Mouse (Mus musculus) myocyte (in vitro differentiated cells): ENCODE results near the gene Hexim2.

Experiments
- CEBPB ChIP-seq: IDR thresholded peaks from 2 replicates; pipeline ENCODE4 v1.6.1; 2011; ENCODE audit warnings: mild to moderate bottlenecking, moderate library complexity; ENCODE audit not compliant: poor library complexity, insufficient read depth, severe bottlenecking
- MAX ChIP-seq: IDR thresholded peaks from one replicate; pipeline ENCODE4 v1.6.1; 2011; ENCODE audit warnings: low read depth, mild to moderate bottlenecking, control low read depth
- POLR2A ChIP-seq: IDR thresholded peaks from one replicate; pipeline ENCODE4 v1.6.1; 2011; ENCODE audit warnings: low read depth, mild to moderate bottlenecking, control low read depth, moderate library complexity; ENCODE audit not compliant: insufficient read length
- TCF12 ChIP-seq: IDR thresholded peaks from one replicate; pipeline ENCODE4 v1.6.1; 2011; ENCODE audit warnings: mild to moderate bottlenecking, control low read depth; ENCODE audit not compliant: poor library complexity, insufficient read depth, severe bottlenecking

GRCm38 (mm10) chr11:103158621-103159478 is 26.6 kb downstream of the Hexim2 start:
- TF ChIP-seq CEBPB = no peak
- TF ChIP-seq TCF12 = no peak
- peak; percentile 5 for TF ChIP-seq MAX
- peak; percentile 42 for TF ChIP-seq POLR2A
